20 mouse cellular contexts compared by ENCODE assay signal in genomic region chr14:21533566-21533965, GRCm38 (mm10). TPM values are rescaled to one million over a fixed set of nuclear protein-coding genes. Genes with fewer than 3 reads are reported as not detected.
A peak's percentile ranks its signal among the peaks of the same experiment; 100 is the strongest.
DNase-seq lines count a peak whose midpoint lies in the region; ATAC-seq lines count a peak whose summit lies in the region.
"Had no signal": no experiment of that assay in that cellular context is flagged by ENCODE, and none has a peak within 500 bp of the region (broad histone marks: within the 10 kb centered on the region; RNA-seq: fewer than 3 reads in every experiment).

No protein-coding gene starts in this region.

- no peaks in the 10 kb centered on the region for H3K9me3 ChIP-seq in hindbrain, embryonic 15.5 days
- no peaks in the 10 kb centered on the region for H3K9me3 ChIP-seq in hindbrain, embryonic 12.5 days (replicated peaks)
- no peaks in the 10 kb centered on the region for H3K9me3 ChIP-seq in midbrain, embryonic 14.5 days (ENCODE audit: control insufficient read depth, low read length)
- H3K9me3 ChIP-seq in midbrain, embryonic 11.5 days (ENCODE audit: control insufficient read depth, low read length) = no peaks in the 10 kb centered on the region
- no peaks in the 10 kb centered on the region for H3K9me3 ChIP-seq in forebrain, embryonic 14.5 days (replicated peaks; ENCODE audit: control insufficient read depth, low read length)
- H3K9me3 ChIP-seq: embryonic facial prominence, embryonic 12.5 days; limb, embryonic 15.5 days; neural tube, embryonic 12.5 days had no signal

- no peak for ATAC-seq in hindbrain, embryonic 15.5 days (ENCODE audit: low FRiP score, low read depth)
- no peak for ATAC-seq in hindbrain, embryonic 12.5 days (ENCODE audit: low FRiP score)
- ATAC-seq in midbrain, embryonic 14.5 days (ENCODE audit: low FRiP score, low TSS enrichment) = no peak
- no peak for ATAC-seq in midbrain, embryonic 11.5 days (ENCODE audit: low FRiP score)
- ATAC-seq in forebrain, embryonic 14.5 days = peak; percentile 30
- ATAC-seq: lung, postnatal 0 days had no signal

- DNase-seq in midbrain, embryonic 14.5 days = peak; percentile 25
- no peak for DNase-seq in midbrain, embryonic 11.5 days (ENCODE audit: low spot score, missing footprints)
- peak; percentile 38 for DNase-seq in forebrain, embryonic 14.5 days (ENCODE audit: low spot score)
- DNase-seq in cerebellum, postnatal 25 days = no peak
- no peak for DNase-seq in urinary bladder, postnatal 36 days (ENCODE audit: low spot score in 2 of 2)
- DNase-seq: cerebellum, adult 8-10 months; gastrocnemius, postnatal 14 days; heart, adult 2 months; kidney, adult 18-20 months; kidney, postnatal 10 days; right cerebral cortex, postnatal 25 days; thymus, adult 18-20 months; thymus, postnatal 4 days had no signal

- 58% methylated on average over 4 of the region's 4 CpGs for WGBS in hindbrain, embryonic 15.5 days
- WGBS in hindbrain, embryonic 12.5 days = 71% methylated on average over 4 of the region's 4 CpGs
- WGBS in midbrain, embryonic 14.5 days = 12% methylated on average over 4 of the region's 4 CpGs
- WGBS in midbrain, embryonic 11.5 days = 21% methylated on average over 4 of the region's 4 CpGs
- 16% methylated on average over 4 of the region's 4 CpGs for WGBS in forebrain, embryonic 14.5 days

- 0 out of 2 replicates have a peak overlapping the region, but pooled peaks have one; percentile 15 for H3K27ac ChIP-seq in hindbrain, embryonic 15.5 days (replicated peaks)
- H3K27ac ChIP-seq in hindbrain, embryonic 12.5 days = no peak overlapping the region
- H3K27ac ChIP-seq in midbrain, embryonic 14.5 days (replicated peaks; ENCODE audit: low read depth, low read length) = 0 out of 2 replicates have a peak overlapping the region, but pooled peaks have one; percentile 47
- no peak overlapping the region for H3K27ac ChIP-seq in midbrain, embryonic 11.5 days (ENCODE audit: low read depth, low read length)
- peak overlapping the region; percentile 49 for H3K27ac ChIP-seq in forebrain, embryonic 14.5 days (ENCODE audit: low read depth, low read length)
- H3K27ac ChIP-seq: embryonic facial prominence, embryonic 12.5 days; heart, adult 2 months; limb, embryonic 15.5 days; neural tube, embryonic 12.5 days had no signal

- no peak overlapping the region for H3K4me3 ChIP-seq in hindbrain, embryonic 15.5 days
- no peak overlapping the region for H3K4me3 ChIP-seq in hindbrain, embryonic 12.5 days
- H3K4me3 ChIP-seq in midbrain, embryonic 14.5 days (replicated peaks; ENCODE audit: low read depth, low read length) = no peak overlapping the region
- no peak overlapping the region for H3K4me3 ChIP-seq in midbrain, embryonic 11.5 days (ENCODE audit: low read depth, low read length)
- no peak overlapping the region for H3K4me3 ChIP-seq in forebrain, embryonic 14.5 days (ENCODE audit: low read depth, low read length)
- H3K4me3 ChIP-seq: embryonic facial prominence, embryonic 12.5 days; erythroblast, embryonic 14.5 days; heart, adult 2 months; limb, embryonic 15.5 days; neural tube, embryonic 12.5 days had no signal

- no peak overlapping the region for H3K4me2 ChIP-seq in hindbrain, embryonic 15.5 days
- H3K4me2 ChIP-seq in hindbrain, embryonic 12.5 days (replicated peaks) = no peak overlapping the region
- no peak overlapping the region for H3K4me2 ChIP-seq in midbrain, embryonic 14.5 days (ENCODE audit: low read length)
- no peak overlapping the region for H3K4me2 ChIP-seq in midbrain, embryonic 11.5 days
- no peak overlapping the region for H3K4me2 ChIP-seq in forebrain, embryonic 14.5 days (ENCODE audit: low read length)
- H3K4me2 ChIP-seq: embryonic facial prominence, embryonic 12.5 days; limb, embryonic 15.5 days; neural tube, embryonic 12.5 days had no signal

- no peaks in the 10 kb centered on the region for H3K36me3 ChIP-seq in hindbrain, embryonic 15.5 days
- no peaks in the 10 kb centered on the region for H3K36me3 ChIP-seq in hindbrain, embryonic 12.5 days
- no peaks in the 10 kb centered on the region for H3K36me3 ChIP-seq in midbrain, embryonic 14.5 days (ENCODE audit: control insufficient read depth, insufficient read depth, low read length)
- H3K36me3 ChIP-seq in midbrain, embryonic 11.5 days (ENCODE audit: control insufficient read depth, insufficient read depth, low read length) = peaks cover 2% of the 10 kb centered on the region; the same call in 1 of the 2 replicates
- H3K36me3 ChIP-seq in forebrain, embryonic 14.5 days (ENCODE audit: control insufficient read depth, insufficient read depth, low read length) = 0 out of 2 replicates have a peak, but pooled peaks cover 3% of the 10 kb centered on the region
- H3K36me3 ChIP-seq: embryonic facial prominence, embryonic 12.5 days; neural tube, embryonic 12.5 days had no signal

- H3K27me3 ChIP-seq in hindbrain, embryonic 15.5 days = no peaks in the 10 kb centered on the region
- no peaks in the 10 kb centered on the region for H3K27me3 ChIP-seq in hindbrain, embryonic 12.5 days
- H3K27me3 ChIP-seq in midbrain, embryonic 14.5 days (ENCODE audit: control insufficient read depth, insufficient read depth, low read length) = no peaks in the 10 kb centered on the region
- H3K27me3 ChIP-seq in midbrain, embryonic 11.5 days (ENCODE audit: control insufficient read depth, insufficient read depth, low read length) = no peaks in the 10 kb centered on the region
- H3K27me3 ChIP-seq in forebrain, embryonic 14.5 days (replicated peaks; ENCODE audit: control insufficient read depth, insufficient read depth, low read length) = no peaks in the 10 kb centered on the region
- H3K27me3 ChIP-seq: embryonic facial prominence, embryonic 12.5 days; limb, embryonic 15.5 days; neural tube, embryonic 12.5 days had no signal

- peaks cover 23% of the 10 kb centered on the region for H3K4me1 ChIP-seq in hindbrain, embryonic 15.5 days (replicated peaks)
- H3K4me1 ChIP-seq in hindbrain, embryonic 12.5 days = peaks cover 24% of the 10 kb centered on the region
- peaks cover 30% of the 10 kb centered on the region for H3K4me1 ChIP-seq in midbrain, embryonic 14.5 days (ENCODE audit: control insufficient read depth, insufficient read depth, low read length)
- peaks cover 14% of the 10 kb centered on the region for H3K4me1 ChIP-seq in midbrain, embryonic 11.5 days (ENCODE audit: control insufficient read depth, insufficient read depth, low read length)
- H3K4me1 ChIP-seq in forebrain, embryonic 14.5 days (ENCODE audit: control insufficient read depth, insufficient read depth, low read length) = peaks cover 33% of the 10 kb centered on the region

- no peak overlapping the region for H3K9ac ChIP-seq in hindbrain, embryonic 15.5 days
- H3K9ac ChIP-seq in hindbrain, embryonic 12.5 days = no peak overlapping the region
- H3K9ac ChIP-seq in midbrain, embryonic 14.5 days (replicated peaks; ENCODE audit: low read length) = no peak overlapping the region
- no peak overlapping the region for H3K9ac ChIP-seq in midbrain, embryonic 11.5 days (ENCODE audit: low read length)
- H3K9ac ChIP-seq in forebrain, embryonic 14.5 days (ENCODE audit: low read length) = no peak overlapping the region
- H3K9ac ChIP-seq: embryonic facial prominence, embryonic 12.5 days; limb, embryonic 15.5 days; neural tube, embryonic 12.5 days had no signal

RNA-seq across cellular contexts. Expression of gene Kat6b, which starts 52.3 kb away (rescaled TPM):
- 17.5 and 17.6 TPM in 2 replicates for polyA plus RNA-seq in hindbrain, embryonic 15.5 days (2015; fragmentation: Nextera tagmentation; extraction: Ambion mirVana)
- 27.1 and 27.5 TPM in 2 replicates for polyA plus RNA-seq in hindbrain, embryonic 12.5 days (2016; fragmentation: Nextera tagmentation; extraction: Ambion mirVana)
- polyA plus RNA-seq in midbrain, embryonic 14.5 days (2014; fragmentation: Nextera tagmentation; extraction: Ambion mirVana) = 29.4 and 30.7 TPM in 2 replicates
- 13.5 and 16.3 TPM in 2 replicates for polyA plus RNA-seq in midbrain, embryonic 11.5 days (2014; fragmentation: Nextera tagmentation; extraction: Ambion mirVana)
- 28.8 and 34.6 TPM in 2 replicates for polyA plus RNA-seq in forebrain, embryonic 14.5 days (2014; fragmentation: Nextera tagmentation; extraction: Ambion mirVana)

Comparison
In these comparisons a context has a peak if more than half of its experiments do, and no peak if none do; other contexts are left out.
1. H3K27ac ChIP-seq: peak in hindbrain, embryonic 15.5 days (single experiment), midbrain, embryonic 14.5 days (single experiment) and forebrain, embryonic 14.5 days (single experiment); none in hindbrain, embryonic 12.5 days (single experiment) and midbrain, embryonic 11.5 days (single experiment).
2. DNase-seq: peak in midbrain, embryonic 14.5 days (single experiment) and forebrain, embryonic 14.5 days (single experiment); none in midbrain, embryonic 11.5 days (single experiment), cerebellum, postnatal 25 days (0 of 2) and urinary bladder, postnatal 36 days (0 of 2).